Mouse (Mus musculus) neutrophil, adult 65 days (primary cell): ENCODE measurements around the gene Fanci. TPM values are rescaled to one million over a fixed set of nuclear protein-coding genes. Genes with fewer than 3 reads are reported as not detected.

Experiments
- total RNA-seq: library from RNA; stranded (reverse); gene quantifications from 2 replicates; pipeline ENCODE4 v1.2.4, GENCODE M21; 2023

Gene Fanci
- 6.4 and 7.3 TPM in 2 replicates for total RNA-seq

GRCm38 (mm10) chr7:79391883-79392649 is at the start of gene Fanci:
Gene Fanci, plus strand, starts transcription at chr7:79391929.

GRCm38 (mm10) chr7:79386422-79387133 is 5.2 kb upstream of the Fanci start, which contains the start of gene Rlbp1:
Gene Rlbp1, minus strand, starts transcription at chr7:79387048.

GRCm38 (mm10) chr7:79466053-79466901 is 74.5 kb downstream of the Fanci start, which contains the start of gene Polg:
Gene Polg, minus strand, starts transcription at chr7:79466362.

Other genes starting within 250 kb of the Fanci start
- 6.7 and 7.1 TPM in 2 replicates for gene Mfge8, start 242.9 kb upstream of the Fanci start, total RNA-seq
- gene Abhd2, start 118.7 kb upstream of the Fanci start, total RNA-seq = 76.3 and 88.8 TPM in 2 replicates
- not detected in 2 replicates for gene Rlbp1, start 4.9 kb upstream of the Fanci start, total RNA-seq
- 82.9 and 138 TPM in 2 replicates for gene Polg, start 74.4 kb downstream of the Fanci start, total RNA-seq
- 0.70 and 1.4 TPM in 2 replicates for gene Rhcg, start 225.7 kb downstream of the Fanci start, total RNA-seq